ENCODE assay signal across 8 mouse cellular contexts in the genomic region with DNA sequence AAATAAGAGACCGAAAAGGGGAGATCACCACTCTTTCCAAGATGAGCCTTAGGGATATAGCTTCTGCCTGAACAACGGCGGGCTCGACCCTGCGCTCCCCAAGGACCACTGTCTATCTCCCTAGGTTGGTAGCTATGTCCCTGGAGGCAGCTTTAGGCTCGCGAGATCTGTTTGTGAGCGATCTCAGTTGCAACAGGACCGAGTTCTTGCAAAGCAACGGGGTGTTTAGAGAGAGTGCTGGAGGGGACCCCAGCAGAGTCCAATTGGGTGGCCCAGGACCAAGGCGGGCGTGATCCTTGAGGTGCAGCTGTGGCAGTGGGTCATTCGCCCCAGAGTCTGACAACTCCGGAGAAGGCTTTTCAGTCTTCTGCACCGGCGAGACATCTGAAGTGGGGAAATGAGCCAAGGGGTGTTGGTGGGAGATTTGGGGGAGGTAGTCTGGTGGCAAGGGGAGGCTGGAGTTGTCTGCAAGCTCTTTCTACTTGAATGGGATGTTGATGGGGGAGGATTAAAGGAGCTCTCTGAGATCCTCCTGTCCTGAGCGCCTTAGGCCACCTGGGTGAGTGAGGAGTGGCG. TPM values are rescaled to one million over a fixed set of nuclear protein-coding genes. Genes with fewer than 3 reads are reported as not detected.
DNase-seq lines count a peak whose midpoint lies in the region; ATAC-seq and TF ChIP-seq lines count a peak whose summit lies in the region.

No protein-coding gene starts in this region.

- no peaks in the 10 kb centered on the region for H3K36me3 ChIP-seq in heart, embryonic 11.5 days (ENCODE audit: control insufficient read depth, insufficient read depth, low read length)
- peaks cover 30% of the 10 kb centered on the region for H3K36me3 ChIP-seq in embryonic facial prominence, embryonic 10.5 days (replicated peaks)
- no peaks in the 10 kb centered on the region for H3K36me3 ChIP-seq in hindbrain, embryonic 16.5 days (ENCODE audit: control insufficient read depth, insufficient read depth, low read length)
- no peaks in the 10 kb centered on the region for H3K36me3 ChIP-seq in myocyte (ENCODE audit: control insufficient read depth, insufficient read depth)

- peak overlapping the region; percentile 98 for H3K4me2 ChIP-seq in heart, embryonic 11.5 days
- peak overlapping the region; percentile 85 for H3K4me2 ChIP-seq in hindbrain, embryonic 16.5 days (ENCODE audit: low read length)
- H3K4me2 ChIP-seq in myocyte (ENCODE audit: low read depth), result peak overlapping the region; percentile 70

- peaks cover 6% of the 10 kb centered on the region; the same call in 1 of the 2 replicates for H3K4me1 ChIP-seq in heart, embryonic 11.5 days (ENCODE audit: control insufficient read depth, insufficient read depth, low read length)
- peaks cover 63% of the 10 kb centered on the region for H3K4me1 ChIP-seq in embryonic facial prominence, embryonic 10.5 days
- H3K4me1 ChIP-seq in hindbrain, embryonic 16.5 days (ENCODE audit: control insufficient read depth, insufficient read depth, low read depth, low read length), result peaks cover 26% of the 10 kb centered on the region

- no peak for TF ChIP-seq POLR2A in myocyte (IDR thresholded peaks at IDR 0.05; ENCODE audit: insufficient read length, low read depth)

- H3ac ChIP-seq in myocyte (ENCODE audit: control insufficient read depth, insufficient read length), result peak overlapping the region; percentile 96

- no peaks in the 10 kb centered on the region for H3K9me3 ChIP-seq in heart, embryonic 11.5 days (replicated peaks; ENCODE audit: control insufficient read depth, low read length)
- H3K9me3 ChIP-seq in embryonic facial prominence, embryonic 10.5 days, result no peaks in the 10 kb centered on the region
- no peaks in the 10 kb centered on the region for H3K9me3 ChIP-seq in hindbrain, embryonic 16.5 days (ENCODE audit: control insufficient read depth, low read length)

- H3K9ac ChIP-seq in heart, embryonic 11.5 days (ENCODE audit: low read depth, low read length), result peak overlapping the region; percentile 78; the same call in 1 of the 2 replicates
- peak overlapping the region; percentile 77 for H3K9ac ChIP-seq in hindbrain, embryonic 16.5 days (ENCODE audit: low read depth, low read length)

- WGBS in heart, embryonic 11.5 days (ENCODE audit: insufficient replicate concordance), result 2% methylated on average over 17 of the region's 18 CpGs
- WGBS in embryonic facial prominence, embryonic 10.5 days, result under 1% methylated on average over 18 of the region's 18 CpGs
- 1% methylated on average over 18 of the region's 18 CpGs for WGBS in hindbrain, embryonic 16.5 days

- ATAC-seq in heart, embryonic 11.5 days (replicated peaks; ENCODE audit: insufficient number of reproducible peaks, low FRiP score, low TSS enrichment), result peak; percentile 11; the same call in 1 of the 2 replicates
- ATAC-seq in hindbrain, embryonic 16.5 days, result peak; percentile 41

- H3K27me3 ChIP-seq in heart, embryonic 11.5 days (ENCODE audit: control insufficient read depth, insufficient read depth, low read length), result peaks cover 23% of the 10 kb centered on the region
- 0 out of 2 replicates have a peak, but pooled peaks cover 4% of the 10 kb centered on the region for H3K27me3 ChIP-seq in embryonic facial prominence, embryonic 10.5 days (replicated peaks; ENCODE audit: low read depth, poor library complexity, severe bottlenecking)
- no peaks in the 10 kb centered on the region for H3K27me3 ChIP-seq in hindbrain, embryonic 16.5 days (replicated peaks; ENCODE audit: control insufficient read depth, insufficient read depth, low read length)
- H3K27me3 ChIP-seq in myocyte (ENCODE audit: control insufficient read depth, insufficient read depth, insufficient read length), result no peaks in the 10 kb centered on the region

- no peak for DNase-seq in heart, postnatal 4 days
- no peak for DNase-seq in embryonic facial prominence, embryonic 10.5 days (ENCODE audit: low spot score)
- DNase-seq in urinary bladder, postnatal 10 days (ENCODE audit: low spot score), result no peak
- no peak for DNase-seq in T-cell, adult 2 months (ENCODE audit: low spot score)
- no peak for DNase-seq in left cerebral cortex, adult 8-10 months (ENCODE audit: low spot score in 2 of 2)

- H3K27ac ChIP-seq in heart, embryonic 11.5 days (ENCODE audit: low read depth, low read length), result no peak overlapping the region
- peak overlapping the region; percentile 98 for H3K27ac ChIP-seq in embryonic facial prominence, embryonic 10.5 days (replicated peaks)
- H3K27ac ChIP-seq in hindbrain, embryonic 16.5 days (ENCODE audit: low read depth, low read length), result peak overlapping the region; percentile 85

- H3K4me3 ChIP-seq in heart, embryonic 11.5 days (ENCODE audit: low read depth, low read length), result peak overlapping the region; percentile 72
- H3K4me3 ChIP-seq in embryonic facial prominence, embryonic 10.5 days, result peak overlapping the region; percentile 93
- peak overlapping the region; percentile 58 for H3K4me3 ChIP-seq in hindbrain, embryonic 16.5 days (ENCODE audit: low read length)
- peak overlapping the region; percentile 88 for H3K4me3 ChIP-seq in myocyte

- peaks cover 18% of the 10 kb centered on the region for H3K79me2 ChIP-seq in myocyte (ENCODE audit: control insufficient read depth, insufficient read depth)

TF ChIP-seq in myocyte, 11 proteins besides CTCF, POLR2A, EP300 and RAD21:
- no peak for TF ChIP-seq REST (IDR thresholded peaks at IDR 0.05; ENCODE audit: insufficient read depth, insufficient read length)
- no peak for TF ChIP-seq SRF (IDR thresholded peaks at IDR 0.05; ENCODE audit: control insufficient read depth, insufficient read length, low read depth)
- TF ChIP-seq USF1 (IDR thresholded peaks at IDR 0.05; ENCODE audit: low read depth), result no peak
- no peak for TF ChIP-seq CEBPB (IDR thresholded peaks at IDR 0.05; ENCODE audit: insufficient read depth, poor library complexity, severe bottlenecking)
- no peak for TF ChIP-seq POLR2AphosphoS2 (IDR thresholded peaks at IDR 0.05; ENCODE audit: insufficient read length, low read depth)
- no peak for TF ChIP-seq MYOD1 (IDR thresholded peaks at IDR 0.05; ENCODE audit: control insufficient read depth in 1 of 3, insufficient read length in 2 of 3, low read depth in 2 of 3)
- no peak for TF ChIP-seq MYOG (IDR thresholded peaks at IDR 0.05; ENCODE audit: control insufficient read depth in 1 of 3, insufficient read depth in 1 of 3, insufficient read length in 2 of 3, low read depth in 2 of 3)

RNA-seq across cellular contexts. Expression of a gene that starts 15.2 kb away (rescaled TPM):
- polyA plus RNA-seq in heart, embryonic 11.5 days (2014; fragmentation: Nextera tagmentation; extraction: Ambion mirVana), result 4.2 and 5.8 TPM in 2 replicates
- 10 to 100 TPM; 36.1 to 38.8 TPM for total RNA-seq in heart, postnatal 4 days (2021)
- polyA plus RNA-seq in embryonic facial prominence, embryonic 10.5 days (2016; fragmentation: Nextera tagmentation; extraction: Ambion mirVana), result 23.4 and 26.5 TPM in 2 replicates
- polyA plus RNA-seq in hindbrain, embryonic 16.5 days (2015; fragmentation: Nextera tagmentation; extraction: Ambion mirVana), result 30.9 and 39.8 TPM in 2 replicates
- 34.0 TPM for polyA plus RNA-seq in myocyte (2012; fragmentation: generic; extraction: Trizol)
- total RNA-seq in left cerebral cortex, adult 8-10 months (2022), result 10 to 100 TPM; 63.8 to 70.3 (median 64.4) TPM
